Mouse (Mus musculus): ENCODE data around the gene A230072I06Rik. TPM values are rescaled to one million over a fixed set of nuclear protein-coding genes. Genes with fewer than 3 reads are reported as not detected.

A230072I06Rik gene
- under 1 TPM in 1 of 2 experiments, not detected in 1; 0.44 TPM for total RNA-seq (2021)

DNA sequence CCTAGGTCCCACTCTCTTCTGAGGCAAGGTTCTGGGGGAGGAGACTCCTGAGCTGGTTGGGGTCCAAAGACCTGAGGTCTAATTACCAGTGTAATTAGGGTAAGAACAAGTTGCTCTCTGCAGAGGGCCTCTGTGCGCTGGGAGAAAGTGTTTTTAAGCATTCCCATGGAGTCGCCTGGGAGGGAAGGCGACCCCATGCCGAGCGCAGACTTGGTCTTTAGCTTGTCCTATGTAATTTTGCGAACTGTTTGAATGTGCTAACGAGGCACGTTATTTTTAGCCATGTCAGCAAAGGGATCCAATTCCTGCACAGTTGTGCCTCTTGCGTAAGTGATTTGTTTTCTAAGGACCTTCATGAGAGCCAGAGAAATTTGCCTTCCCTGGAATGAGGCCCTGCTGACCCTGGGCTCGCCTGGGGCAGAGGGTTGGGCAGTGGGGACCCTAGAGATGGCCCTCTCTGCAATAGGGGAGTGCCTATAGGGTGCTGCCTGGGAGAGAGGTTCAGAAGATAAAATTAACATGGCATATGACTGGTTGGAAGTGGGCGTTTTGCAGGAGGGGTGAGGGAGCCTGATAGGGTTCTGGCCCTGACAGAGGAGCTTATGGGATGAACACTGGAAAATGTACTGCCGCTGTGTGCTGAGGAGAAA, at the start of gene A230072I06Rik:
A230072I06Rik (plus strand) TSS at position 157 of the 650 bp plus-strand sequence.
- DNase-seq, result no peak
- intact Hi-C loops (cut with DNase I), result no loop called here

DNA sequence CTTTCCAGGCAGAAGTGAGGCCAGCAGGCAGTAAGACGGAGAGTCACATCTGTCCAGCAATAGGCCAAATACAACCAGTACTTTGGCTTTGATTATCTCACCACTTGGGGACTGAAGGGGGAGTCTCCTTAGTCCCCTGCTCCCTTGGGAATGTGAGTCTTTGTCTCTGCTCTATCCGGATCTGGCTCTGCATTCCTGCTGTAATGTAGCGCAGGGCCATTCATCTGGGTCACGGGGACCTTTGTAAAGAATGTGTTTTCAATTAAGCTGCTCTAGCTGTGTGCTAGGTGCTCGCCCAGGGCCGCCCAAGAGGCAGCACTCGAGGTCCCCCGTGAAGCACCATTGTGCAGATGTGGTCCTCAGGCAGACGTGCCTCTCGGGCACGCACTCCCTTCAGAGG, 44.6 kb upstream of the A230072I06Rik start:
- DNase-seq, result no peak
- intact Hi-C loops (cut with DNase I), result no loop called here

DNA sequence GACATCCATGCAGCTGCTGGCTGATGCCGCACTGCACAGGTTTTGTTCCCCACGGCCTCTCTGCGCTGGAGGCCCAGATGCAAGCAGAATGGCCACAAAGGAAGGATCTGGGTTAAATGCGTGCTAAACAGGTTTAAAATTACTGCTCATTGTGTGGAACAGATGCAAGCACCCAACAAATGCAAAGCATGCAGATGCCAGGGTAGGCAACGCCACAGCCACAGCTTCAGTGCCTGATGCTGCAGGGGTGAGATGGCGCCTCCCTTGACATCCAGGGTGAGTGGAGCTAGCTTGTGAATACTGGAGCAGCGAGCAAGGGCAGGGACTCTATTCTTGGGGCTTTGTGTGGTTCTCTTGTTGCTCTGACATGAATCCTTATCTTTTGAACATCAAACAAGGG, 39.8 kb upstream of the A230072I06Rik start:
- intact Hi-C loops (cut with DNase I), result no loop called here
- no peak for DNase-seq

DNA sequence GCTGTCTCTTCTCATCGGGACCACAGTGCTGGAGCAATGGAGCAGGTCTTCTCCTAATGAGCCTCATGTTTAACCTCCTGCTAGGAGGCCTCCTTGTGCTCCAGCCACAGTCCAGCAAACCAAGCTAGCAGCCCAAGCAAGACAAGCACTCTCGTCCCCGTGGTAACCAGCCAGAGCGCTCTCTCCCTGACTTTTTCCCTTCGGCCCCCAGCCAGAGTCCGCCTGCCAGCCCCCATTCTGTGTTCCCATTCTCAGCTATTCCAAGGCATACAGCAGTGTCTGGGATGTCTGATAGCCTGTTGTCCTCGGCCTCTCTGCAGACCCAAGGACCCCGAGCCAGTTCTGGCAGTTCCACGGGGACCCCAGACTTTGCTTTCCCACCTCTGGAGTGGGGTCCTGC, 38.5 kb upstream of the A230072I06Rik start:
- intact Hi-C loops (cut with DNase I), result no loop called here
- DNase-seq, result peak; percentile 37

DNA sequence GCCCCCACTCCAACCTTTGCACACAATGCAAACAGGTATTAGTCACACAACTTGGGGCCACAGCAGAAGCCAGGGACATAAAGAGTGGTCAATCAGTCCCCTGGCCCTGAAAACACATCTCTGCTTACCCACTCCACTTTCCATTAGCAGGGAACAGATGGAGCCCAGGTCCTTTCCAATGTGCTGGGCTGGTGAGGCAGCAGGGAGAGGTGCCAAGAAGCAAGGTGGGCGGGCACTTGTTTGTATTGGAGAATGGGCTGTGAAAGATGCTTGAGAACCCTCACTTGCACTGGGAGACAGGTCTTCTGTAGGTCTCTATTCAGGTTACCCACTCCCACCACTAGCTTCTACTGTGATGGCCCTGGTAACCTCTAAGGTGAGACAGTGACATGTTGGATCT, 34.9 kb upstream of the A230072I06Rik start:
- peak; percentile 71 for DNase-seq
- intact Hi-C loops (cut with DNase I), result no loop called here

DNA sequence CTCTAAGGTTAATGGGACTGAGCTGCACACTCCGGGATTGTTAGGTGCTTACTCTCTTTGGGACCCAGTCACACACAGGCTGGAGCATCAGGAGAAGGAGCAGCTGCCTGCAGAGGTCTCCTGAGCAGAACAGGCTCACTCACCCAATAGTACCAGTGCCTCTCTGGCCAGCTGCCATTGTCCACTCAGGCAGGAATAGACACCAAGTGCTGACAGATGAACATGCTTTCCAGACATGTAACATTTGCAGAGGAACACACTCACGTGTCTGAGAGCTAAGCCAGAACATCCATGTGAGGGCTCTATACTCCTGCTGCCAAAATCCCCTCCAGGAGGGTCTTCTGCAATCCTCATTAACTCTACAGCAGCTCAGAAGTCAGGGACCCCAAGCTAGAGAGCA, 18.7 kb upstream of the A230072I06Rik start:
- intact Hi-C loops (cut with DNase I), result no loop called here
- DNase-seq, result peak; percentile 57

DNA sequence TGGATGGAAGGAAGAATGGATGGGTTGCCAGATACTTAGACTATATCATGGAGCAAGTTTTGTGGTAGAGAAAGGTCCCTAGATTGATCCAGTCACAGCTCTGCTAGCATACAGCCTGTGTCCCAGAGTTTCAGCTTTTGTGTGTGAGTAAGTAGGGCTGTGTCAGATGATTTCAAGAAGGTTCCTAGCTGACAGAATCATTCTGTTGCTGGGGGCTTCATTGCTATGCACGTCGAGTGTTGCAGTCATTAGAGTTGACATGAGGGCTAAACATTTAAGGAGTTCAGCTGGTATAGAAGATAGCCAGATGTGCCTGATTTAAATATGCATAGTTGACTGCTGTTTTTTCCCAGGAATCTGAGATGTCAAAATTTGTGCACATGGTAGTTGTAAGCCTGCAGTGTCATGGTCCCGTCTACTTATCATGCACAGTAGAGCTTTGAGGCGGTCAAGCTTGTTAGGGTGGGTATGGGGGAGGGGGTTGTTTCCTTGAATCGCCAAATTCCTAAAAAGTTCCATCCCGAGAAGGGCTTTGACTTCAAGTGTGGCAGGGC, 18.1 kb upstream of the A230072I06Rik start:
- intact Hi-C loops (cut with DNase I), result no loop called here
- DNase-seq, result no peak

DNA sequence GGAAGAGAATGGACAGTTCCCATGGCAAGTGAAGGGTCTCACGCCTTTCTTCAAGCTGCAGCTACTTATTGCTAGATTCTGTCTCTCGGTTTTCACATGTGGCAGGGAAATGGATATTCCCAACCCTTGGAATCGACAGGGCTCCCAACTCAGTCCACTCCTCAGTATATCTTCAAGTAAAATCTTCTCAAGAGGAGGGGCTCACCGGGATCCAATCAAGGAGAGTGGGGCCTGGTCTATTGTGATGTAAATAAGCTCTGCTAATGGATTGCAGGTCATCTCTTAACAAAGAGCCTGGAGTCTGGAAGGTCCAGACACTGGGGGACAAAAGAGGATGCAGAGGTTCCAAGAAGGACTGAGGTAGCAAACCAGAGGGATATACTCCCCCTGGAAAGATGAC, 17.1 kb upstream of the A230072I06Rik start:
- DNase-seq, result no peak
- intact Hi-C loops (cut with DNase I), result no loop called here

DNA sequence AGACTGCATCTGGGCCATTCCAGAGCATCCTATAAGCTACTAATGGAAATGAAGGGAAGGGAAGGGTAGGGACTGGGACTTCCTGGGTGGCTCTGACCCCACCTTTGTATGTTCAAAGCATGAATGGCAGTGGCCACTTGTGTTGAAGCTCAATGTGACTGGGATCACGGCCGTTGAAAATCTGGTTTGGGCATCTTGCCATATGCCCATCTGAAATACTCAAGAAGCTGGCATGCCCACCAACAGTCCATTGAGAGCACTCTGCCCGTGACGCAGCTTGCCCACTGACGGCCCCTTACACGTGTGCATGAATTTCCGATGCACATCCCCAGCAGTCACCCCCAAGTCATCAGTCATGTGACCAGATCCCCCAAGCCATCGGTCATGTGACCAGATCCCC, 13.6 kb upstream of the A230072I06Rik start:
- intact Hi-C loops (cut with DNase I), result no loop called here
- DNase-seq, result peak; percentile 43

DNA sequence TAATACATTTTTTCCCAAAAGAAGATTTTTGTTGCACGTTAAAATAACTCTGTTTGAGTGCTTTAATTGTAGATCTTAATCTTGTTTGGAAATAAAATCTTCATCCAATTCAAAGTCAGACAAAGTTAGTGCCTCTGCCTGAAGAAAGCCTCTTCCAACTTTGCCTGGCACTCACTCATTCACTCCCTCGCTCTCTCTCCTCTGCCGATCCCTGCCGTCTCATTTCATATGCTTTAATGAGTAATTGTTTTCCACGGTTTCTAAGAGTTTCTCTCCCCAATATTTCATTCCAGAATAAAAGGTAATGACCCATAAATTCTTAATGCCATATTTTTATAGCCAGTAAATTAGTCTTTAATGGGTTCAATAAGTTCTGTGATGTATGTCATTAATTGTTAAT, 10.8 kb upstream of the A230072I06Rik start:
- intact Hi-C loops (cut with DNase I), result no loop called here
- no peak for DNase-seq

DNA sequence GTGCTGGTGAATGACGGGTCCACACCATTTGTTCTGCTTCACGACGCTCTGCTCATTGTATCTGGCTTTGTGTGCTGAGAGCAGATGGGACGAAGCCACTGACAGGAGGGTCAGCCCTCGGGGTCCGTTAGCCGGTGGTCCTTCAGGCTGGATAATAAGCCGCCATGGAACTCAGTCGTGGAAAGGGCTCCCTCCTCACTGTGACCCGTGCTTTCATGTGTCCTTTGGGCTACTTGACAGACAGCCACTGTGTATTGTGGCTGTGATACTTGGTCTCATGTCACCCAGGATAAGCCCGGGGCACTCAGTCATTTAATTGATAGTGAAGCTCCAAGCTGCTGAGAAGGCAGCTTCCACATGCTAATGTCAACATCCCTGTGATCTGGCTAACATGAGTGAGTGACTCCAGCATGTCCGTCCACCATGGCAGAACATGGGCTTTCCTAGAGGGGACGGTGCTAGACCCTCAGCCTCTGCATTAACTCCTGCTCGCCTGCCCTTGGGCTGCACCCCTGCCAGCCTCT, 10.3 kb upstream of the A230072I06Rik start:
- intact Hi-C loops (cut with DNase I), result no loop called here

DNA sequence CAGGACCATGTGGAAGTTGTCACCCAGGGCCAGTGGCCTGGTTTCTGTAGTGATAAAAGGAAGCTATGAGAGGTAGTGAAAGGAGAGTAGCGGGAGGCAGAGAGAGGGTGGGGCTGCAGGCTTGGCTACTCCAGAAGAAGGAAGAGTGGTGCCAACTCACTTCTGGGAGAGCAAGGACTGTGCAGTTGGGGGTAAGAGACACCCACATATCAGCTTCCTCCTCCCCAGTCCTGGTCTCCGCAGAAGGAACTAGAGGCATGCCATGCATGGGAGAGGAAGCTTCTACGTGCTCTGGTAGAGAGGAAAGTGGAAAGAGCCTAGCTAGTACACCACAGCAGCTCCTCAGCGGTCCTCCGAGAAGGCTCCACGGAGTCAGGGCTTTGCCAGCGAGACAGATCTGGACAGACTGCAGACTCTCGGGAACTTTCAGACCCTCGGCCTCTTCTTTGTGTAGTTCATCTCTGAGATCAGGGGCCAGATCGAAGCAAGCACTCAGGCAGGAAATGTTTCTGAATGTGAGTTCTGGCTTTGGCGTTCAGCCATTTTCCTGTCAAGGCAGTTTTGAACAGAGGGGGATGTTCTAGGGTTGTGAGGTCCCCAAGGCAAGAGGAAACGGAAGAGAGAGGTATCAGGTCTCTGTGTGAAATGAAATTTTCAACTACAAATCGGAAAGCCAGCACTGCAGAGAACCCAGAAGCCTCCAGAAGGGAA, 1.0 kb downstream of the A230072I06Rik start:
- DNase-seq, result no peak
- intact Hi-C loops (cut with DNase I), result no loop called here

More for the DNA sequence above, 10.3 kb upstream of the A230072I06Rik start:
- peak; percentile 65 for DNase-seq

DNA sequence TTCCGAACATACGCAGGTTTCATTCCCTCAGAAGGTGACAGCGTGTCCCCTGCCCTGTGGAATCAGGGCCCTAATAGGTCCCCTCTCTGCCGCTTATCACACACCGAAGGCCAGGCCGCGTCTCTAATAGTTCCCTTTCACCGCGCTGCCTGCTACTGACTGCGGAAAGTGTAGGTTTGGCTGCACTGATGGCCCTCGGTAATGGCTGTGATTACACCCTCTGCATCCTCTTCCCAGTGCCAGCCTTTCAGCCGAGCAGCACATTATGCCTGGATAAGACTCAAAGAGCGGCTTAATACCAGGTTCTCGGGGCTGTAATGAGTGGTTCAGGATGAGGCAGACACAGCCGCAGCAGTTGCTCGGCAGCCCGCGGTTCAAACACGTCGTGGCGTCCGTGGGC, 3.5 kb downstream of the A230072I06Rik start:
- no peak for DNase-seq
- intact Hi-C loops (cut with DNase I), result no loop called here

DNA sequence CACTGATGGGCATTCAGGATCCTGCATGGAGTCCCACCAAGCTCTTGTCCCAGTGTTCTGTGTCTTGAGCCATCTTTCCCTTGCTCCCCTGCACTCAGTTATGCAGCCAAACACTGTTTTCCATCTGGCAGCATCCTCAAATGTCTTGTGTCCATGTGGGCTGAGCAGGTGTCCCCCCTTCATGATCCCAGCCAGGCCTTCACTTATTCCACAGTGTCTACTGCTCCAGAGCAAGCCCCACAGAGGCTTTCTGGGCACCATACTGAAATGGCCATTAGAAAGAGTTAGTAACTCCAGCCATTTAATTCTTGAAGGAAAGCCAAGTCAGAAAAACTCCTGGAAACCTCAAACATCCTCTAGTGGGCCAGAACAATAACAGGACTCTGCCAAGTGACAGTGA, 11.9 kb downstream of the A230072I06Rik start:
- intact Hi-C loops (cut with DNase I), result no loop called here
- no peak for DNase-seq

DNA sequence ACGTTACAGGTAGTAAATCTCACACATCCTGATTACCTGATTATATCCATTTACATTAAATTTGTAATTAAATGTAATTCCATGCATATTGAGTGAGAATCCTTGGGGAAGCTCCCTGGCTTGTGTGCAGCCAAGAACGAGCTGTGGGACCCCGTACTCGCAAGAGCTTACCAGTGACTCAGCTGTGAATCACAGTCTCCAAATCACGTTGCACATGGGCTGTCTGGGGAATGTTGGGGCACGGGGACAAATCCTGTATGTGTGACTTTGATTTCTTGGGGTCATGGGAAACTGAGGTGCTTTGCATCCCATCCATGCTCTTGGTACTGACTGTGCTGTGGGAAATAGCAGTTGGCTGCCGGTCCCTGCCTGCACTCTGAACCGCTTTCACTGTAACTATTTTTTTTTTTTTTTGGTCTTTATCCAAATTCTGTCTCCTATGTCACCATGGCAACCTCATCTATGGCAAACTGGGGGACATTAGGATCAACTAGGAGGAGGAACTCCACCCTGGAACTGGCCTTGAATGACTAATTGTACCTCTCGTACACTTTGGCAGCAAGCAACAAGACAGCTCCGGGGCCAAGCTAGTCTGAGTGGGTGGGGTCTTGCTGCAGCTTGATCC, 19.8 kb downstream of the A230072I06Rik start:
- intact Hi-C loops (cut with DNase I), result no loop called here
- no peak for DNase-seq

DNA sequence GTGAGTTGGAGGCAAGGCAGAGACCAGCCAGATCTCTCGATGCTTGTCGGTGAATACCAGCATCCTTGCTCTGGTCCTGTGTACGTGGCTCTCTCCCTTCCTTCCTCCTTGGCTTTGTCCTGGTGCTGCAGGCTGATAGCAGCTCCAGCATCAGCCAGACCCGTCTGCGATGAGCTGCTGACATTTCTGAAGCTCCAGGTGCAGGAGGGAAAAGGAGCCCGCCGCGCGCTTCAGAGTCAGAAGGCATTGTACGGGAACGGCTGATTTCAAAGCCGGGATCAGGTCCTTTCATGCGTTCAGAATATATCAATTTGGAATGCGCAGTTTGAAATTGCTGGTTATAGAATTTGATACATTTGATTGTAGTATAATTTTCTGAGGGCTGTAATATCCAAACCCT, 23.4 kb downstream of the A230072I06Rik start:
- intact Hi-C loops (cut with DNase I), result no loop called here
- DNase-seq, result no peak

DNA sequence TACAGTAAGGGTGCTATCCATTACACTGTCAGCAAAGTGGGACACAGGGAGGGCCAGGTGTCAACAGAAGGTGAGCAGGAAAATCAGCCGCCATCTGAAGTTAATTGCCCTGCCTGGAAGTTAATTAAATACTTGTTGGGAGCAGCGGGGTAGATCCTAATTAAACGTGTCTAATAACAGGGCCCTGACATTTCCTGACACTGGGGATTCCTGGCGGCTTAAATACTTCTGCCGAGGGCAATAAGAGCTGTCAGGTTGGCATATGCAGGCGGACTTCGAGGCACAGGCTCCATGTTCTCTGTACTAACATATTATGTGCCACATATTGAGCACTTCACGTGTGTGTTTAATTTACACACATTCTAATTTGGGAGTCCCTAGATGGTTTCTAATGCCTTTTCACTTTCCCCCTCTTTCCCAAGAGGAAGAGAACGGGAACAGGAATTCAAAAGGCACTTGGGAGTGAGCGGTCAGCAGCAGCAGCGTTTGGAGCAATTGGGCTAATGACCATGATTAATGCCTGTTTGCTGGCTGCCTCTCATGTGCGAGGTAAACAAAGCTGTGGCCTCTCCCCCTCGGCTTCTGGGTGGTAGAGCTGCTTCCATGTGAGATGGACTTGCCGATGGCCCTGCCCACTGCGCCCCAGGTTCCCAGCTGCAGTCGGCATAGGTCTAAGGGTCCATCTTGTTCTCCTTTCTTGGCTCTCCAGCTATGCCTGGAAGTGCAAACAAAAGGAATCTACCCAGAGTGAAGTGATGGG, 34.5 kb downstream of the A230072I06Rik start:
- intact Hi-C loops (cut with DNase I), result no loop called here
- DNase-seq, result no peak

DNA sequence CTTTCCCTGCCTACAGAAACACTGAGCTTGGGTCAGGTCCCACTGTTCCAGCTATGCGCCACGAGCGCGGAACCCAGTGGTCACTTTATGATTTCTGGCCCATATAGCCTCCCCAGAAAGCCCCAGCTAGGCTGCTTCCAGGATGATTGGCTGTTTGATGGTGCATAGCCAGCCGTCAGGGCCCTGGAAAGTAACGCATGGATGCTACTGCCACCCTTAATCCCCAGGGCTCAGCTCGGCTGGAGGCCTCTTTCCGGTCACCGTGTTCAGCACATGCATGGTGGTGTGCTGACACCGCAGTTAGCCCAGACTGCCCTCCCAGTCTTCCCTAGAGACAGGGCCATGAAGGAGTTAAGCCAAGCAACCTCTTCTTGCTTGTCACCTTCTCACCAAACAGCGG, 35.6 kb downstream of the A230072I06Rik start:
- intact Hi-C loops (cut with DNase I), result no loop called here
- no peak for DNase-seq

DNA sequence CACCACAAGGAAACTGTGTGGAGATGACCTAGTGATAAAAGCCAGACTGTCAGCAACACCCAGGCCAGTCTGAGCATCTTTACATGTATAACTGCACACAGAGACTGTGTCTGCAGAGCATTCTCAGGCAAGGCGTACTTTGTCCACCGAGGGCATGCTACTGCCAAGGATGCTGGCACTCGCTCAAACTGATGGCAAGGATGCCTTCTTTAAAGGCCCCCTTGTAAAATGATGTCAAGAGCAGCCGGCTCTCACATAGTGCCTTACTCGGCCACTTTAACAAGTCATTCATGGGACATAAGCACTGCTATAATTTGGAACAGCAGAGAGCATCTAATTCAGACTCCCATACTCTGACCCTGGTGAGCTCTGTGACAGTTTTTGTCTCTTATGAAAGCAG, 36.6 kb downstream of the A230072I06Rik start:
- peak; percentile 79 for DNase-seq
- intact Hi-C loops (cut with DNase I), result no loop called here

DNA sequence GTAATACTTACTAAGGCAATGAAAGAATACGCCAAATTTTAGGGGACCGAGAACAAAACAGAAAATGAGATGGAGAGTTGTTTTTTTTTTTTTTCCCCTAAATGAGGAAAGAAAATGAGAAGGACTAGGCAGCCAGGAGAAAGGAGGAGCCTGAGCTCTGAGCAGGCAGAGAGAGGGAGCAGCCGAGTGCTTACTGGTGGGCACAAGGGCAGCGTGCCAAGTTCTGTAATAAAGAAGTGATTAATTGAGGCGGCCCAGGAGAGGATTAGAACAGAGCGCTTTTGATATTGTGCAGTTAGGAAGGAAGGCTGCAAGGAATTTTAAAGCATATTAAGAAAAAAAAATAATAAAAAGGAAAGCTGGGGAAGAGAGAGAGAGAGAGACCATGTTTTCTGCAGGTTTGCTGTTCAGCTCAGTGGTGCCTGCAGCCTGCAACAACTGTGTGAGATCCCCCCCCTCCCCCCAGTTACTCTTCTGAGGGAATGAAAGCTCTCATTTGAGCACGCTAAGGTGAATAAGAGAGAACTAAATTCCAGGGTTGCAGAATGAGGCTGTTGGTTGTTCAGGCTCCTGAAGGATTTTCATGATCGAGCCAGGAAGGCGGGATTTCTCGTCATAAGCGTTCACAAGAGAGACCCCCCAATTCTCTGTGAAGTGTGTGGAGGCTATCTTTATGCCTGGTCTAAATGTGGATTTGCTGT, 41.3 kb downstream of the A230072I06Rik start:
- peak; percentile 73 for DNase-seq
- intact Hi-C loops (cut with DNase I), result no loop called here
